Mouse (Mus musculus): Measurements from ENCODE around the gene Mbnl2. TPM values are rescaled to one million over a fixed set of nuclear protein-coding genes. Genes with fewer than 3 reads are reported as not detected.

Gene Mbnl2
- total and polyA plus RNA-seq, 2 experiments from 2014 or later: 23.9 to 58.6 TPM

GRCm38 (mm10) chr14:120382179-120382578 lies 106.7 kb downstream of the Mbnl2 start:
- 80% methylated on average over 5 of the region's 5 CpGs for WGBS

GRCm38 (mm10) chr14:120383186-120383851 lies 107.8 kb downstream of the Mbnl2 start:
- no peak overlapping the region for H3K27ac ChIP-seq (ENCODE audit: low read depth, low read length)
- H3K36me3 ChIP-seq (ENCODE audit: insufficient read depth): peaks cover 3% of the 10 kb centered on the region; the same call in 1 of the 2 replicates
- WGBS: 69% methylated on average over 11 of the region's 11 CpGs
- H3K27me3 ChIP-seq (ENCODE audit: insufficient read depth, low read length): no peaks in the 10 kb centered on the region
- no peaks in the 10 kb centered on the region for H3K9me3 ChIP-seq (ENCODE audit: low read length)
- ATAC-seq (no peak), DNase-seq (no peak)
- no peak for TF ChIP-seq CTCF (IDR thresholded peaks at IDR 0.05; ENCODE audit: low read depth)
- 0 out of 2 replicates have a peak, but pooled peaks cover 4% of the 10 kb centered on the region for H3K4me1 ChIP-seq (ENCODE audit: insufficient read depth)
- no peak overlapping the region for H3K4me3 ChIP-seq (ENCODE audit: low read depth, low read length)
- no peak overlapping the region for H3K9ac ChIP-seq
- H3K4me2 ChIP-seq (ENCODE audit: low read depth): no peak overlapping the region

More at GRCm38 (mm10) chr14:120382179-120382578, 106.7 kb downstream of the Mbnl2 start:
- H3K9me3 ChIP-seq (ENCODE audit: low read length): no peaks in the 10 kb centered on the region
- no peak overlapping the region for H3K4me2 ChIP-seq (ENCODE audit: low read depth)
- no peak overlapping the region for H3K27ac ChIP-seq (ENCODE audit: low read depth, low read length)
- ATAC-seq: no peak
- H3K27me3 ChIP-seq (ENCODE audit: insufficient read depth, low read length): no peaks in the 10 kb centered on the region
- peaks cover 3% of the 10 kb centered on the region; the same call in 1 of the 2 replicates for H3K36me3 ChIP-seq (ENCODE audit: insufficient read depth)
- no peaks in the 10 kb centered on the region for H3K4me1 ChIP-seq (ENCODE audit: insufficient read depth)
- DNase-seq: no peak
- H3K9ac ChIP-seq: no peak overlapping the region
- no peak for TF ChIP-seq CTCF (IDR thresholded peaks at IDR 0.05; ENCODE audit: low read depth)
- H3K4me3 ChIP-seq (ENCODE audit: low read depth, low read length): no peak overlapping the region

GRCm38 (mm10) chr14:120384615-120385014 lies 109.1 kb downstream of the Mbnl2 start:
- 93% methylated on average over 5 of the region's 5 CpGs for WGBS
- H3K27ac ChIP-seq (ENCODE audit: low read depth, low read length): no peak overlapping the region
- TF ChIP-seq CTCF (IDR thresholded peaks at IDR 0.05; ENCODE audit: low read depth): no peak
- H3K4me3 ChIP-seq (ENCODE audit: low read depth, low read length): no peak overlapping the region
- H3K9me3 ChIP-seq (ENCODE audit: low read length): no peaks in the 10 kb centered on the region
- H3K9ac ChIP-seq: no peak overlapping the region
- peaks cover 3% of the 10 kb centered on the region; the same call in 1 of the 2 replicates for H3K36me3 ChIP-seq (ENCODE audit: insufficient read depth)
- no peaks in the 10 kb centered on the region for H3K27me3 ChIP-seq (ENCODE audit: insufficient read depth, low read length)
- no peak overlapping the region for H3K4me2 ChIP-seq (ENCODE audit: low read depth)
- ATAC-seq (no peak), DNase-seq (no peak)
- peaks cover 13% of the 10 kb centered on the region for H3K4me1 ChIP-seq (ENCODE audit: insufficient read depth)

DNA sequence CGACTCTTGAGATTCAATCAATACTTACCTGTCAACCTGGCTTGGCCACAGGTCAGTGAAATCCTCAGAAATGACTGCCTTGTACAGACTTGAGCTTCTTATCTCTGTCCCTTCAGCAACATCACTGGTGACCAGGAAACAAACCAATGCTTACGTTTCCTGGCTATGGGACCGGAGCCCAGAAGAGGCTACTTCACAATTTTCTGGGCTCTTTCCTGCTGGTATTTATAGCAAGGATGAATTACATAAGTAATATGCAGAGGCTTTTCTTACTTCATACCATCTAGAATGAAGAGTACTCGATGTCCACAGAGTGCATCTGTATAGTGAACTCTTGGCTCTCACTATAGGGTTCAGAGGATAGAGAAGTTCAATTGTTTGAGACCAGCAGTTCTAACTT lies 111.8 kb downstream of the Mbnl2 start:
- 86% methylated on average over 4 of the region's 4 CpGs for WGBS
- no peak for TF ChIP-seq CTCF (IDR thresholded peaks at IDR 0.05; ENCODE audit: low read depth)
- H3K4me1 ChIP-seq (ENCODE audit: insufficient read depth): peaks cover 19% of the 10 kb centered on the region
- no peak overlapping the region for H3K4me3 ChIP-seq (ENCODE audit: low read depth, low read length)
- H3K9ac ChIP-seq: no peak overlapping the region
- no peaks in the 10 kb centered on the region for H3K9me3 ChIP-seq (ENCODE audit: low read length)
- H3K27me3 ChIP-seq (ENCODE audit: insufficient read depth, low read length): no peaks in the 10 kb centered on the region
- DNase-seq (no peak), ATAC-seq (no peak)
- H3K27ac ChIP-seq (ENCODE audit: low read depth, low read length): no peak overlapping the region
- H3K36me3 ChIP-seq (ENCODE audit: insufficient read depth): no peaks in the 10 kb centered on the region
- H3K4me2 ChIP-seq (ENCODE audit: low read depth): no peak overlapping the region

DNA sequence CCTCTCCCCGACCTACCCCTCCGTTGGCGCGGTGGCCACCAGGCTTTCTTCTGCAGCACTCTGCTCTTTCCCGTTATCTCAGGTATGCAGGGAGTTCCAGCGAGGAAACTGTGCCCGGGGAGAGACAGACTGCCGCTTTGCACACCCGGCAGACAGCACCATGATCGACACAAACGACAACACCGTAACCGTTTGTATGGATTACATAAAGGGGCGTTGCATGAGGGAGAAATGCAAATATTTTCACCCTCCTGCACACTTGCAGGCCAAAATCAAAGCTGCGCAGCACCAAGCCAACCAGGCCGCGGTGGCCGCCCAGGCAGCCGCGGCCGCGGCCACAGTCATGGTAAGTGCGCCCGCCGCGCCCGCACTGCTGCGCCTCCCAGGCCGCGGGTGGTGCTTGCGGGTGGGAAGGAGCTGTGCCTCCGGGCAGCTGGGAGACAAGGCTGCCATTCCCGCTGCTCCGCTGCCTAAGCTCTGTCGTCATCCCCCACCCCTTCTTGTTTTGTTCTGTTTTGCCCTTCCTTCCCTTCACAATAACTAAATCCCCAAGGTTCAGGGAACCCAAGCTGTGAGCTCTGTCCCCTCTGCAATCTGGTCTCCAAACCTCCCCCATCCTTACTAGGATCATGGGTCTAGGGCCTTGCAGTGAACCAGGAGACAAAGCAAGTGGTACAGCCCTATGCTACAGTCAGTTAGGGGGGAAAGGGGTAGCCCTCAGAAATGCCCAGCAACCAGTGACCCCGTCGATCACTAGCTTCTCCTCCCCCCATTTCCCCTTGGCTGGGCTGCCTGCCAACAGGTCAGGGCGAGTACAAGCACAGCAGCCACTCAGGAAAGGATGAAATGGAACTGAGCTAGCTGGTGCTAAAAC lies 113.6 kb downstream of the Mbnl2 start:
- Histone ChIP-seq H3K36me3 (ENCODE audit: insufficient read depth) (no peaks in the 10 kb centered on the region), H3K9ac (peak overlapping the region; percentile 75), H3K4me2 (ENCODE audit: low read depth) (peak overlapping the region; percentile 71), H3K4me1 (ENCODE audit: insufficient read depth) (peaks cover 19% of the 10 kb centered on the region), H3K4me3 (ENCODE audit: low read depth, low read length) (peak overlapping the region; percentile 39), H3K27ac (ENCODE audit: low read depth, low read length) (peak overlapping the region; percentile 54), H3K27me3 (ENCODE audit: insufficient read depth, low read length) (no peaks in the 10 kb centered on the region), H3K9me3 (ENCODE audit: low read length) (no peaks in the 10 kb centered on the region)
- DNase-seq (peak; percentile 72), ATAC-seq (peak; percentile 59)
- TF ChIP-seq CTCF (IDR thresholded peaks at IDR 0.05; ENCODE audit: low read depth): 0 out of 2 replicates have a peak, but pooled peaks have one; percentile 1
- WGBS: 4% methylated on average over 37 of the region's 38 CpGs

GRCm38 (mm10) chr14:120390231-120390944 lies 114.9 kb downstream of the Mbnl2 start:
- Histone ChIP-seq H3K9me3 (ENCODE audit: low read length) (no peaks in the 10 kb centered on the region), H3K4me3 (ENCODE audit: low read depth, low read length) (no peak overlapping the region), H3K27ac (ENCODE audit: low read depth, low read length) (no peak overlapping the region), H3K4me1 (ENCODE audit: insufficient read depth) (peaks cover 19% of the 10 kb centered on the region), H3K4me2 (ENCODE audit: low read depth) (no peak overlapping the region), H3K27me3 (ENCODE audit: insufficient read depth, low read length) (no peaks in the 10 kb centered on the region), H3K36me3 (ENCODE audit: insufficient read depth) (no peaks in the 10 kb centered on the region), H3K9ac (no peak overlapping the region)
- DNase-seq: no peak
- WGBS: 92% methylated on average over 10 of the region's 10 CpGs
- no peak for ATAC-seq
- peak; percentile 40 for TF ChIP-seq CTCF (IDR thresholded peaks at IDR 0.05; ENCODE audit: low read depth)
